Comparison of ENCODE assay signal across 28 mouse cellular contexts in the genomic region with DNA sequence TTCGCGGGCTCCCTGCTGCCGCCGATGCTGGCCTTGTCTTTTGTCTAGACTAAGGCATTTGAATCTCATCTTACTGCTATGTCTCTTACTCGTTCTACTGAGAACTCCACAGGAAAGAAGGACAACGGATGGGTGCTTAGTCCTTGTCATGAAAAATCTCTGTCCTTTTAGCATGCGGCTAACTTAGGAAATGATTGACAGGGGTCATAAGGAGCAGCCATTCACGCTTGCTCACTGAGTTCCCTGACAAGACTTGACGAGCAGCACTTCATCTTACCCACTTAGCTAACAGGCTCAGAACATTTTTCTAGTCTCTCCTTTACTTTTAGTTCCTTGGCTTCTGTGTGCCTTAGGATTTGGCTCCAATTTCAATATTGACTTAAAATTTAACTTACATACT. TPM values are rescaled to one million over a fixed set of nuclear protein-coding genes. Genes with fewer than 3 reads are reported as not detected.
DNase-seq lines count a peak whose midpoint lies in the region; ATAC-seq and TF ChIP-seq lines count a peak whose summit lies in the region.
"Had no signal": no experiment of that assay in that cellular context is flagged by ENCODE, and none has a peak within 500 bp of the region (broad histone marks: within the 10 kb centered on the region; RNA-seq: fewer than 3 reads in every experiment).

No protein-coding gene starts in this region.

- H3K79me2 ChIP-seq in liver, adult 2 months (ENCODE audit: control insufficient read depth, insufficient read depth, low read length): no peaks in the 10 kb centered on the region

- H3K27me3 ChIP-seq in liver, adult 2 months (ENCODE audit: control insufficient read depth, insufficient read depth, low read length): no peaks in the 10 kb centered on the region
- no peaks in the 10 kb centered on the region for H3K27me3 ChIP-seq in liver, embryonic 11.5 days (replicated peaks; ENCODE audit: control insufficient read depth, insufficient read depth, low read length)
- H3K27me3 ChIP-seq in hindbrain, embryonic 12.5 days: no peaks in the 10 kb centered on the region
- H3K27me3 ChIP-seq: embryonic facial prominence, embryonic 13.5 days; forebrain, embryonic 12.5 days; forebrain, embryonic 15.5 days; heart, embryonic 13.5 days; hindbrain, embryonic 15.5 days had no signal

- H3K27ac ChIP-seq in liver, adult 2 months (replicated peaks; ENCODE audit: insufficient read depth, low read depth, low read length): no peak overlapping the region
- no peak overlapping the region for H3K27ac ChIP-seq in liver, embryonic 11.5 days (ENCODE audit: low read depth, low read length)
- H3K27ac ChIP-seq in hindbrain, embryonic 12.5 days: no peak overlapping the region
- H3K27ac ChIP-seq: embryonic facial prominence, embryonic 10.5 days; embryonic facial prominence, embryonic 13.5 days; forebrain, embryonic 12.5 days; forebrain, embryonic 15.5 days; heart, adult 2 months; heart, embryonic 10.5 days; heart, embryonic 13.5 days; hindbrain, embryonic 15.5 days had no signal

- H3K9ac ChIP-seq in liver, adult 2 months (ENCODE audit: low read depth, low read length): no peak overlapping the region
- no peak overlapping the region for H3K9ac ChIP-seq in liver, embryonic 11.5 days (ENCODE audit: low read depth, low read length)
- no peak overlapping the region for H3K9ac ChIP-seq in hindbrain, embryonic 12.5 days
- H3K9ac ChIP-seq: embryonic facial prominence, embryonic 13.5 days; forebrain, embryonic 12.5 days; forebrain, embryonic 15.5 days; heart, embryonic 13.5 days; hindbrain, embryonic 15.5 days had no signal

- H3K4me1 ChIP-seq in liver, adult 2 months (ENCODE audit: control insufficient read depth, insufficient read depth, low read length): 0 out of 2 replicates have a peak, but pooled peaks cover 2% of the 10 kb centered on the region
- H3K4me1 ChIP-seq in liver, embryonic 11.5 days (replicated peaks; ENCODE audit: control insufficient read depth, insufficient read depth, low read length): no peaks in the 10 kb centered on the region
- H3K4me1 ChIP-seq in hindbrain, embryonic 12.5 days: no peaks in the 10 kb centered on the region
- H3K4me1 ChIP-seq: embryonic facial prominence, embryonic 10.5 days; embryonic facial prominence, embryonic 13.5 days; forebrain, embryonic 12.5 days; forebrain, embryonic 15.5 days; heart, embryonic 10.5 days; heart, embryonic 13.5 days; hindbrain, embryonic 15.5 days had no signal

- H3K4me2 ChIP-seq in liver, embryonic 11.5 days: no peak overlapping the region
- H3K4me2 ChIP-seq in hindbrain, embryonic 12.5 days (replicated peaks): no peak overlapping the region
- H3K4me2 ChIP-seq: embryonic facial prominence, embryonic 13.5 days; forebrain, embryonic 12.5 days; forebrain, embryonic 15.5 days; heart, embryonic 13.5 days; hindbrain, embryonic 15.5 days had no signal

- peaks cover 50% of the 10 kb centered on the region for H3K36me3 ChIP-seq in liver, adult 2 months (ENCODE audit: control insufficient read depth, insufficient read depth, low read length)
- H3K36me3 ChIP-seq in liver, embryonic 11.5 days (ENCODE audit: control insufficient read depth, insufficient read depth, low read length): peaks cover 23% of the 10 kb centered on the region; the same call in 1 of the 2 replicates
- peaks cover 68% of the 10 kb centered on the region for H3K36me3 ChIP-seq in hindbrain, embryonic 12.5 days

- DNase-seq in kidney, adult 8-10 months: peak; percentile 25 to 36
- DNase-seq in kidney, postnatal 10 days: no peak
- peak; percentile 46 for DNase-seq in liver, adult 2 months (ENCODE audit: extremely low read depth, low read depth, low spot score)
- no peak for DNase-seq in liver, embryonic 11.5 days (ENCODE audit: low spot score)
- peak; percentile 47 for DNase-seq in yolk sac, embryonic 10.5 days (ENCODE audit: low spot score)
- DNase-seq: adrenal gland, adult 8-10 months; adrenal gland, postnatal 25 days; cerebellum, adult 11-12 months; cerebellum, adult 8-10 months; cerebellum, postnatal 10 days; cerebellum, postnatal 36 days; embryo, embryonic 11 days; gastrocnemius, postnatal 36 days; heart, adult 2 months; heart, postnatal 14 days; heart, postnatal 4 days had no signal

- H3K4me3 ChIP-seq in liver, adult 2 months (ENCODE audit: insufficient read depth, low read depth, low read length): no peak overlapping the region
- H3K4me3 ChIP-seq in liver, embryonic 11.5 days (ENCODE audit: low read depth, low read length): no peak overlapping the region
- no peak overlapping the region for H3K4me3 ChIP-seq in hindbrain, embryonic 12.5 days
- H3K4me3 ChIP-seq: embryonic facial prominence, embryonic 10.5 days; embryonic facial prominence, embryonic 13.5 days; erythroblast, embryonic 14.5 days; forebrain, embryonic 12.5 days; forebrain, embryonic 15.5 days; heart, adult 2 months; heart, embryonic 10.5 days; heart, embryonic 13.5 days; hindbrain, embryonic 15.5 days had no signal

- TF ChIP-seq CTCF in liver, adult 2 months (IDR thresholded peaks at IDR 0.05; ENCODE audit: low read depth, low read length): no peak

- ATAC-seq in liver, embryonic 11.5 days (replicated peaks; ENCODE audit: low FRiP score): no peak
- ATAC-seq in hindbrain, embryonic 12.5 days (ENCODE audit: low FRiP score): no peak
- ATAC-seq: activated CD4-positive, CD25-positive, alpha-beta regulatory T cell, adult 4 months; CD4-positive, CD25-positive, alpha-beta regulatory T cell, adult 4 months; forebrain, embryonic 15.5 days had no signal

- TF ChIP-seq POLR2A in liver, adult 2 months (IDR thresholded peaks at IDR 0.05; ENCODE audit: extremely low read depth, insufficient read depth, low read length): no peak

- 80% methylated on average over 9 of the region's 9 CpGs for WGBS in liver, adult 2 months
- WGBS in liver, embryonic 11.5 days: 90% methylated on average over 9 of the region's 9 CpGs
- WGBS in hindbrain, embryonic 12.5 days: 75% methylated on average over 9 of the region's 9 CpGs

- H3K9me3 ChIP-seq in liver, embryonic 11.5 days (ENCODE audit: control insufficient read depth, low read length): no peaks in the 10 kb centered on the region
- H3K9me3 ChIP-seq in hindbrain, embryonic 12.5 days (replicated peaks): no peaks in the 10 kb centered on the region
- H3K9me3 ChIP-seq: embryonic facial prominence, embryonic 10.5 days; embryonic facial prominence, embryonic 13.5 days; forebrain, embryonic 12.5 days; forebrain, embryonic 15.5 days; heart, embryonic 10.5 days; heart, embryonic 13.5 days; hindbrain, embryonic 15.5 days had no signal

RNA-seq across cellular contexts. Expression of gene Trappc13, which starts 33.4 kb away (rescaled TPM):
- 23.6 and 26.3 TPM in 2 replicates for total RNA-seq in liver, adult 2 months (2014; rRNA removed)
- 4.6 and 6.3 TPM in 2 replicates for polyA plus RNA-seq in liver, adult 2 months (2012; rRNA removed)
- 57.3 and 60.6 TPM in 2 replicates for polyA plus RNA-seq in liver, embryonic 11.5 days (2014; fragmentation: Nextera tagmentation; extraction: Ambion mirVana)
- polyA plus RNA-seq in hindbrain, embryonic 12.5 days (2016; fragmentation: Nextera tagmentation; extraction: Ambion mirVana): 73.4 and 77.6 TPM in 2 replicates

RNA-seq across cellular contexts. Expression of gene Trim23, which starts 33.7 kb away (rescaled TPM):
- 14.4 and 19.5 TPM in 2 replicates for total RNA-seq in liver, adult 2 months (2014; rRNA removed)
- 1.3 and 1.7 TPM in 2 replicates for polyA plus RNA-seq in liver, adult 2 months (2012; rRNA removed)
- polyA plus RNA-seq in liver, embryonic 11.5 days (2014; fragmentation: Nextera tagmentation; extraction: Ambion mirVana): 13.7 and 15.0 TPM in 2 replicates
- 28.1 and 31.4 TPM in 2 replicates for polyA plus RNA-seq in hindbrain, embryonic 12.5 days (2016; fragmentation: Nextera tagmentation; extraction: Ambion mirVana)

RNA-seq across cellular contexts. Expression of gene Sgtb, which starts 35.3 kb away (rescaled TPM):
- total RNA-seq in liver, adult 2 months (2014; rRNA removed): 2.1 and 3.2 TPM in 2 replicates
- polyA plus RNA-seq in liver, adult 2 months (2012; rRNA removed): 0.34 and 0.51 TPM in 2 replicates
- 2.1 and 2.7 TPM in 2 replicates for polyA plus RNA-seq in liver, embryonic 11.5 days (2014; fragmentation: Nextera tagmentation; extraction: Ambion mirVana)
- 26.9 and 28.9 TPM in 2 replicates for polyA plus RNA-seq in hindbrain, embryonic 12.5 days (2016; fragmentation: Nextera tagmentation; extraction: Ambion mirVana)
- total RNA-seq: MEL had no signal
- polyA plus RNA-seq: erythroblast, embryonic 14.5 days had no signal

RNA-seq across cellular contexts. Expression of gene Nln, which starts 35.5 kb away (rescaled TPM):
- 33.9 and 39.0 TPM in 2 replicates for total RNA-seq in liver, adult 2 months (2014; rRNA removed)
- 9.1 and 9.8 TPM in 2 replicates for polyA plus RNA-seq in liver, adult 2 months (2012; rRNA removed)
- 20.9 and 22.7 TPM in 2 replicates for polyA plus RNA-seq in liver, embryonic 11.5 days (2014; fragmentation: Nextera tagmentation; extraction: Ambion mirVana)
- polyA plus RNA-seq in hindbrain, embryonic 12.5 days (2016; fragmentation: Nextera tagmentation; extraction: Ambion mirVana): 29.2 and 31.2 TPM in 2 replicates

Comparison
In these comparisons a context has a peak if more than half of its experiments do, and no peak if none do; other contexts are left out.
1. DNase-seq: peak in kidney, adult 8-10 months (2 of 2), liver, adult 2 months (single experiment) and yolk sac, embryonic 10.5 days (single experiment); none in kidney, postnatal 10 days (single experiment) and liver, embryonic 11.5 days (single experiment).